Mouse (Mus musculus) thymus, postnatal 4 days (tissue): Measurements from ENCODE around the gene Ssb.

Source experiments
- DNase-seq: peaks from one replicate; pipeline ENCODE4 v3.0.0; 2021

The Ssb gene

DNA sequence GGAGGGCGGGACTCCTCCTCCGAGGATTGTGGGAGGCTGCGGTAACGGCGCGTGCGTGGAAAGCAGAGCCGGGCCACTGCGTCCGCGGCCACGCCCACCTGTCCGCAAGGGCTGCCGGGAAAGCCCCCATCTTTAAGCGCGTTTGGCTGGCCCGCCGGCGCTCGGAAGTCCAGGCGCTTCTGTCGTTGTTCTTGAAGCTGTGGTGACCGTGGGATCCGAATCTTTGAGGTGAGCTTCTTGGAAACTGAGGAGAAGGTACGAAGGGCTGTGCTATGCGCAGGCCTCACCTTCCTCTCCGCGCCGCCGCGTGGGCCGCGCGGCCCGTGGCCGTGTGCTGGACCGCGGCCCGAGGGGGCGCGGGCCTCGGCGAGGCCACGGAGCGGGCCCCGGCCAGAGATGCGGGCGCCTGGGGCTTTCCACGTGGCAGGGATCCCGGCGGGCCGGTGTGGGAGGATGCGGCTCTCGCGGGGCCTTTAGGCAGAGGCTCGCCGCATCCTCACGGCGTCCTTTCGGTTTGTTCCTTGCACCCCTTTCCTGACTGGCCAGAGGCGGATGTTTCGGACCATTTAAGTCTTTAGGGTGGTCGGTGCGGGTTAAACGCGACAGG lies at the start of gene Ssb:
Gene Ssb, plus strand, starts transcription at position 78 of the 607 bp plus-strand sequence.
- DNase-seq = peak; percentile 97

GRCm38 (mm10) chr2:69816575-69816974 lies 44.8 kb upstream of the Ssb start:
- no peak for DNase-seq

- DNase-seq = no peak
Observed at GRCm38 (mm10) chr2:69818350-69819085, 42.8 kb upstream of the Ssb start.

- no peak for DNase-seq
Observed at GRCm38 (mm10) chr2:69820201-69820600, 41.2 kb upstream of the Ssb start.

DNA sequence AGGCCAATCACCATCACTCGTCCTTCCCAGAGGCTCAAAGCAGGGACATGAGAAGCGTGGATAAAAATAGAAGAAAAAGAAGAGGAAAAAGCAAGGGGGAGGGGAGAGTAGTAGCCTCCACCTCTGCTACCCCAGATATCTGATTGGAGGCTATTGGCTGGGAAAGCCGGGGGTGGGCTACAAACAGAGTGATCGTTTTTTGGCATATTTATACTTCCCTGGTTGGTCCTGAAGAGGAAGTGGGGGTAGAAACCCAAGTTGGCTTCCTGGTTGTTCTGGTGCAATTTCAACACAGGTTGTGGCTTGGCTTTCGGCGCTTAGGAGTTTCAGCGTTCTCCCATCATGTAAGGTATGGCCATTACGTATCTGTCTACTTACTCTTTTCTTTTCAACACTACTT lies 39.7 kb upstream of the Ssb start, which contains the start of gene Klhl23:
Gene Klhl23, plus strand, starts transcription at position 234 of the 400 bp plus-strand sequence.
- no peak for DNase-seq

DNA sequence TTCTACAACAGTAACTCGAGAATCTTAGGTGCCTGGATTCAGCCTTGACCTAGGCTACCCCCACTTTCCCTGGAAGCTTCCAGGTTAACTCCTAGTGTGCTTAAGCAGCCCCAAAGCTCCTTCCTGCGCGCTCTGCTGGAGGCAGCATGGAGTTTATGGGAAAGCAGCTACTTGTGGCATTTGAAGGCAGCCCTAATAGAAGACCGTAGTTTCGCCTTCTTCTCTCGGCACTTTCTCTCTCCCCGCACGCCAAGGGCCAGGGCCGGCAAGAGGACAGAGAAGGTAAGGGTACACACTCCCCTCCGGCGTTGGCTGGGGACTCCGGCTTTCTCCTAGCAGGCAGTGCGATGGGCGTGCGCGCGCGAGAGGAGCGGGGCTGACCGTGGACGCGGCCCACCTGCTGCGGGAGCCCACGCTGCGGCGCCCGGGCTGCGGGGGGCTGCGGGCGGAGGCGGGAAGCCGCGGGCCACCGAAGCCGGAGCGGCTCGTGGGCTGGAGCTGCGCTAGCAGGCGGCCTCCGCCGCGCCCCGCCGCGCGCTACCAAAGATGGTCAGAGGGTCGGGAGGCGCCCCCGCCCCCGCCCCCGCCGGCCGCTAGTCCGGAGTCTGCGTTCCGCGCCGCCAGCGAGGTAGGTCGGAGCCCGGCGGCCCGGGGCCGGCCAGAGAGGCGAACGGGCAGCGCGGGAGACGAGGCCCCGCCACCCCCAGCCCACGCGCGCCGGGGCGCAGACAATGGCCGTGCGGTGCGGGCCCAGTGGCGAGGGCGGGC lies 38.8 kb upstream of the Ssb start:
- DNase-seq = peak; percentile 65

DNA sequence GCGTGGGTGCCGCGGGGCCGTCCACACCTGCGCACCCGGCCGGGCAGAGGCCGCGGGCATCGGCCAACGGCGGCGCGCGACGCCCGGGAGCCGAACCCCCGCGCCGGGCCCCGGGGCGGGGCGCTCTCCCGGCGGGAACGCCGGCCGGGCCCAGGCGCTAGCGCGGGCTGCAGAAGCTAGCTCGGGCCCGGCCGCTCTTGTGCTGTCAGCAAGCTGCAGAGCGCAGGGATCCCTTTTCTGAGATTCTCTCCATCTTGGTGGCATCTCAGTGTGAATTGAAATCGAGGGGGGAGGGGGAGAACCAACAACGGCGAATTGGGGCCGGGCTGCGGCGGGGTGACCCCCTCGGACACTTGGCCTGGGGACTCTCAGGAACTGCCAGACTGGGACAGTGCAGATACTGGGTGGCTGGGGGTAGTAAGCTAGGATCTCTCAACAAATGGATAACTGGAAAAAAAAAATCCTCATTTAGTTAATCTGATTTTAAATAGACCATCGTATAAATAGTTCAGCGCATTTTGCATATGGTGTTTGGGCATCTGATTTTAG lies 38.2 kb upstream of the Ssb start:
- no peak for DNase-seq

DNA sequence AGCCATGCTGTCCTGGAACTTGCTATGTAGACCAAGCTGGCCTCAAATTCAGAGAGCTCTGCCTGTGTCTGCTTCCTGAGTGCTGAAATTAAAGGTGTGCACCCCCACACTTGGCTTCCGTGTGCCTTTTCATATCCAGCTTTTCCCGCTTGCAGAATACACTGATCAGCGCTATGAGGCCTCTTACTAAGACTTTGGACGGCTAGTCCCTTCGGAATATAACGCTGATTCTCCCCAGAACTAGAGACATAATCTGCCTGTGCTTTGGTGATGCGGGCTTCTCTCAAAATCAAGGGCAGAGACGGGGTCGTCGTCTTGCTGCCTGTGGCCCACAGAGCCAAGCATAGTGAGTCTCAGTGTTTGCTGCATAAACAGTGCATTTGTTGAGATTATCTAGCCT lies 35.5 kb upstream of the Ssb start:
- DNase-seq = no peak

GRCm38 (mm10) chr2:69826380-69826779 lies 35.0 kb upstream of the Ssb start:
- no peak for DNase-seq

DNA sequence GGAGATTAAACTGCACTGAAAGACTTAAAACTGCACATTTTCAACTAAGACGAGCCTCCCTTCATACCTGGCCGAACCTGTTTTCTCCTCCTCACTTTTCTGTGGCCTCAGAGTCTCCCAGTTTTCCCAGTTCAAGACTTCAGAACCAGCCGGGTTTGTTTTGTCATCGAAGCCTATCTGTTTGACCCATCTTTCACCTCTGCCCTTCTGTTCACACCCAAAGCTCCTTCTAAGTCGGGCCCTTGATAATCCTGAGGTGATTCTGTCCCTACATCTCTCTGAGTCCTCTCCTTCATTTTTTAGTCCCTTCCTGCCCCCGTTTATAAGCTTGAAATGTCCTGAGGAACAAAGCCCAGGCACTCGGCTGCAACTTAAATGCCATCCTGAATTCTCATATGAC lies 33.3 kb upstream of the Ssb start:
- DNase-seq = no peak

- DNase-seq = no peak
Observed at GRCm38 (mm10) chr2:69829680-69830079, 31.7 kb upstream of the Ssb start.

DNA sequence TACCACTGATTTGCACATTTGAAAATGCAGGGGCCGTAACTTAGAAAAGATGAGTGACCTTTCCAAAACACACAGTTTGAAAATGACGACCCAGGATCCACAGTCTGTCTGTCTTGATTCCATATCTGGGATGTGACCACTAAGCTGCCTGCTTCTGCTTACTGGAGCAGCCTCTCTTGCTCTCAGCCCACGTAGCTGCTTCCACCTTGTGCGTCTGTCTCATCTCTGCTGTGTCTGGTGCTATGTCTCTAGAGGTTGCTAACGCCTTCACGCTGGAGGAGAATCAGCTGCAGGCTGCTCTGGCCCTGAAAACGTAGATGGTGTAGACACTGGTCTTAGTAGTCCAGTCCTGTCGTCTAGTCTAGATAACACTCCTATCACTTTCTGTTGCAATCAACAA lies 31.2 kb upstream of the Ssb start:
- DNase-seq = no peak

GRCm38 (mm10) chr2:69837244-69837967 lies 24.0 kb upstream of the Ssb start:
- DNase-seq = no peak

GRCm38 (mm10) chr2:69837996-69838395 lies 23.4 kb upstream of the Ssb start:
- no peak for DNase-seq

DNA sequence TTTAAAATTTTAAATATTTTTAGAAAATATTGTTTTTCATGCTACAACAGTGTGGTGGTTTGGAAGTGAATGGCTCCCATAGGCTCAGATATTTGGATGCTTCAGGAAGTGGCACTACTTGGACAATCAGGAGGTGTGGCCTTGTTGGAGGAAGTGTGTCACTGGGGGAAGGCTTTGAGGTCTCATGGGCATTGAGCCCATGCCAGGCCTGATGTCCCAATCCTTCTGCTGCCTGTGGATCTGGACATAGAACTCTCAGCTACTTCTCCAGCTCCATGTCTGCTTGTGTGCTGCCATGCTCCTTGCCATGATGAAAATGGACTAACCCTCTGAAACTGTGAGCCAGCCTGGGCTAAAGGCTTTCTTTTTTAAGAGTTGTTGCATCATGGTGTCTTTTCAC lies 22.7 kb upstream of the Ssb start:
- DNase-seq = no peak

DNA sequence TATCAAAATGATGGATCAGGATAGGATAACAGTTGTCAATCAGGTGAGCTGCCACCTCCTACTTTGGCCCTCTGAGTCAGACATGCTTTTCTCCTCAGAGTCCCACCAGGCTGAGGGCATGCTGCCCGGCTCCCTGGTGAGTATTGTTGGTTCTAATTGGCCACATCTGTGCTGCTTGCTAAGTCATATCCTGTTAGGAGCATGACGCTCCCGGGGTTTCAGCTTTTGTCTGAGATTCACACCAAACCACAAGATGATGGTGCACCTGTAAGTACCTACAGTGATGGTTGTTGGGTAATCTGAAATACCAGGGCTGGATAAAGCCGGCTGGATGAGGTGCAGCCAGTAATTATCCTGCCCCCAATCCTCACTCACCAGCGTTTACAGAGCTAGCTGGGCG lies 21.1 kb upstream of the Ssb start:
- DNase-seq = no peak

DNA sequence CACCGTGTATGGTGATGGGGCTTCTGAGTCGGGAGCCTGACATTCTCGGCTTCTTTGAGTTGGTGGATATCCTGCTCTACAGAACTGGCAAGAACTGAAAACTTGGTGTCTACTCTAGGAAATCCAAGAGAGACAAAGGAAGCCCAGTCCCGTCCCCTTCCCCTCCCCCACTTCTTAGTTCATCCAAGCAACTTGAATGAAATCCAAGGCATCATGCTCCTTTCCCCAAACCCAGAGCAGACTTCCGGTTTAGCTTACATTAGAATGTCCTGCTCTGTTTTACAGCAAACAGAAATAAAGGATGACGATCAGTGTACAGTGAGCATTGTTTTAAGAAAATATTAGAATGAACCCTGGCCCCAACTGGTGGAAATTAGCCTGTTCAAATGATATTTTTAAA lies 12.1 kb upstream of the Ssb start:
- DNase-seq = no peak

DNA sequence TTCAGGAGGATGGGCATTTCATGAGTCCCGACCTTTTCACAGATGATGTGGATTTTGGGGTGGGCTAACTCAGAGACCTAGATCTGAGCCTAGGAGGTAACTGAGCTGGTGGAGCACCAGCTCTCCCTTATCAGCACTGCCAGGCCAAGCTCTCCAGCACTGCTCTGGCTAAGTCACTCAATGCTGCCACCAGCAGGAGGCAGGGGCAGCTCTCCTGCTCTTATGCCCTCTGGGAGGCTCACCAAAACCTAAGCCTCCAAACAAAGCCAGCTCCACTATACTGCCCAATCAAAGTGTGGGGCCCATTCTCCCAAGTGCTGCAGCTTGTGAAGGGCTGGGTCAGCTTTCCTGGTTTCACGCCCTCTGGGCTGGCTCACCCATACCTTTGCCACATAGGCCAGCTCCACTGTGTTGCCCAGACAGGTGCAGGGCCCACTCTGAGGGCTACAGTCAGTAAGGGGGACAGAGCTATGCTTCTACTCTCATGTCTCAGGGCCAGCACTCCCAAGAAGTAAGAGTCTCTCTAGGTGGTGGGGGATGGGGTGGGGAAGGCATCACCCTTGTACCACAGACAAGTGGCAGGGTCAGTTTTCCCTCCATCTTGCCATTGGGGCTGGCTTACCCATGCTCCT lies 9.8 kb upstream of the Ssb start:
- DNase-seq = peak; percentile 19

- peak; percentile 51 for DNase-seq
Observed at GRCm38 (mm10) chr2:69856392-69856791, 5.0 kb upstream of the Ssb start.

DNA sequence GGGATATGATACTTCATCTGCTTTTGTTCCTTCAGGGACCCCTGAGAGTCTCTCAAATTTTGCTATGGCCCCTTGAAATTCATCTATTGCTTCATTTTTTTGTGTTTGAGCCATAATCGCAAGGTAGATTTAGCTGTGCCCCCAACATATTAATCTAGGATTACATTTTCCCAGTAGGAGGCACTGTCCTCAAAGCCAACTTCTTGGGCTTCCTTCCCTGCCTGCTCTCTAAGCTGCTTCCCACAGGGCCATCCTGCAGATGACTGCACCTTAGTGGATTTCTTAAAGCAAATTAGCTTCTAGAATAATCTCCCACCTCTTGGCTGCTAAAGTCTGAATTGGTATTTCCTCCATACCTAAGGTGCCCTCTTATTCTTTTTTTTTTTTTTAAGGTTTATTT lies 3.5 kb upstream of the Ssb start:
- peak; percentile 20 for DNase-seq

- DNase-seq = peak; percentile 51
Observed at GRCm38 (mm10) chr2:69860972-69861452, 350 bp upstream of the Ssb start.

DNA sequence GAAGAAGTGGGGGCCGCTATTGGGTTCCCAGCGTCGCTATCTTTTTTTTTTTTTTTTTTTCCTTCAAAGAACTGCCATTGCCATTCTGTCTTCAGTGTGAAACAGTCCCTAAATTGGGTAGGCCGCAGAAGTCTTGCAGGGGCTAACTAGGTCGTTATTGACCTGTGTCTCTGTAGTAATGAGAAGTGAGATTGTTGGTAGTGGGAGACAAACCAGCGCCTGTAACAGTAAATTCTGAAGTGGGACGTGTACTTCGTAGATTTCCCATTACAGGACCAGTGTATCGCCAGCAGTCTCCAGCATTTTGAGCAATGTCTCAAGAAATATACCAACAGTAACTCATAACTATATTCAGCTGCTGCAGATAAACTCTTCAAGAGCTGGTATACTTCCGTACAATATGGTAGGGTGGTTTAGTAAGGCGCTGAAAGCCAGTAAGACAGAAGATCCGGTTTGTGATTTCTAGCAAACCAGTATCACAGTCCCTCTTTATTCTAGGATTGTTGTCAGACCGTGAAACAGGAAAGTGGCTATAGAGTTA lies 825 bp downstream of the Ssb start:
- no peak for DNase-seq
